Mouse (Mus musculus) erythroblast, embryonic 14.5 days (primary cell): ENCODE measurements around the gene Itga8.

Experiments
- GATA1 ChIP-seq: IDR thresholded peaks from 2 replicates; pipeline ENCODE4 v1.6.1; 2012; ENCODE audit warnings: low read length, inconsistent platforms, mixed read lengths
- TAL1 ChIP-seq: IDR thresholded peaks from 3 replicates; pipeline ENCODE4 v1.6.1; 2012; ENCODE audit warnings: low read length, inconsistent platforms, mixed read lengths

- TF ChIP-seq TAL1 (no peak), GATA1 (no peak)
These were observed 153.8 kb downstream of the Itga8 start for GRCm38 (mm10) chr2:12147902-12148301.
